Mouse (Mus musculus) cerebellum, adult 11-12 months (tissue): ENCODE measurements around the gene Cfap46.

ENCODE experiments used
- DNase-seq: peaks from one replicate; pipeline ENCODE4 v3.0.0; 2022

Gene Cfap46

GRCm38 (mm10) chr7:139579261-139579905 is 104.2 kb downstream of the Cfap46 start:
- DNase-seq: no peak

- DNase-seq: no peak
Observed at GRCm38 (mm10) chr7:139576064-139576686, 107.4 kb downstream of the Cfap46 start.

GRCm38 (mm10) chr7:139572665-139573064 is 111.0 kb downstream of the Cfap46 start:
- no peak for DNase-seq

GRCm38 (mm10) chr7:139570788-139571187 is 112.8 kb downstream of the Cfap46 start:
- DNase-seq: no peak

GRCm38 (mm10) chr7:139566533-139566932 is 117.1 kb downstream of the Cfap46 start:
- DNase-seq: no peak

- no peak for DNase-seq
Observed at GRCm38 (mm10) chr7:139565998-139566397, 117.6 kb downstream of the Cfap46 start.

- no peak for DNase-seq
Observed at GRCm38 (mm10) chr7:139564161-139564560, 119.5 kb downstream of the Cfap46 start.

GRCm38 (mm10) chr7:139563425-139563824 is 120.2 kb downstream of the Cfap46 start:
- no peak for DNase-seq

- no peak for DNase-seq
Observed at GRCm38 (mm10) chr7:139559659-139560058, 124.0 kb downstream of the Cfap46 start.

GRCm38 (mm10) chr7:139556746-139557526 is 126.7 kb downstream of the Cfap46 start:
- DNase-seq: no peak

GRCm38 (mm10) chr7:139556331-139556730 is 127.3 kb downstream of the Cfap46 start:
- no peak for DNase-seq

GRCm38 (mm10) chr7:139551519-139551918 is 132.1 kb downstream of the Cfap46 start:
- no peak for DNase-seq
